Mouse (Mus musculus) heart, embryonic 13.5 days (tissue): ENCODE measurements around the gene Rbmx. TPM values are rescaled to one million over a fixed set of nuclear protein-coding genes. Genes with fewer than 3 reads are reported as not detected.

ENCODE experiments used
- ATAC-seq: fragments of 200-750 bp; cut with Nextera tagmentation; 2 replicates; pipeline ENCODE4 v1.8.0; 2017; ENCODE audit warnings: moderate TSS enrichment; ENCODE audit not compliant: insufficient number of reproducible peaks, low FRiP score, low TSS enrichment; ENCODE audit errors: extremely low read depth
- H3K27ac ChIP-seq: fragments of 300-500 bp; sonication (generic); replicated peaks from 2 replicates; pipeline ENCODE4 v1.5.1; 2015; ENCODE audit warnings: moderate library complexity, mild to moderate bottlenecking, inconsistent platforms
- H3K27me3 ChIP-seq: fragments of 300-500 bp; sonication (generic); replicated peaks from 2 replicates; pipeline ENCODE4 v1.6.1; 2015; ENCODE audit warnings: mild to moderate bottlenecking, inconsistent platforms
- H3K36me3 ChIP-seq: fragments of 300-500 bp; sonication (generic); 2 replicates; pipeline ENCODE4 v1.6.1; 2015; ENCODE audit warnings: mild to moderate bottlenecking, inconsistent platforms
- H3K4me1 ChIP-seq: fragments of 300-500 bp; sonication (generic); 2 replicates; pipeline ENCODE4 v1.6.1; 2015; ENCODE audit warnings: inconsistent platforms
- H3K4me2 ChIP-seq: fragments of 300-500 bp; sonication (generic); 2 replicates; pipeline ENCODE4 v1.6.1; 2015; ENCODE audit warnings: inconsistent platforms, mild to moderate bottlenecking, moderate library complexity
- H3K4me3 ChIP-seq: fragments of 300-500 bp; sonication (generic); 2 replicates; pipeline ENCODE4 v1.5.1; 2015; ENCODE audit warnings: moderate library complexity, mild to moderate bottlenecking, inconsistent platforms
- H3K9ac ChIP-seq: fragments of 300-500 bp; sonication (generic); 2 replicates; pipeline ENCODE4 v1.6.1; 2015; ENCODE audit warnings: inconsistent platforms, mild to moderate bottlenecking, moderate library complexity
- H3K9me3 ChIP-seq: fragments of 300-500 bp; sonication (generic); 2 replicates; pipeline ENCODE4 v1.6.1; 2016; ENCODE audit warnings: inconsistent platforms
- WGBS: fragments of 180-500 bp; shearing (Covaris S2); methylation state at CpG from one replicate; pipeline ENCODE4 v1.1.7; 2015; ENCODE audit warnings: mixed read lengths; 5-methylcytosine and 5-hydroxymethylcytosine counted together
- polyA plus RNA-seq: library from polyadenylated mRNA; unstranded; fragments of >200 nt; fragmentation: Nextera tagmentation; extraction: Ambion mirVana; gene quantifications from 2 replicates; pipeline ENCODE4 v1.2.1, GENCODE M21; 2015

Gene Rbmx
- 74.8 and 75.8 TPM in 2 replicates for polyA plus RNA-seq

GRCm38 (mm10) chrX:57392367-57393246 is at the start of gene Rbmx:
Gene Rbmx, minus strand, starts transcription at chrX:57393036.
- H3K27ac ChIP-seq, result peak within 1 kb of the TSS; percentile 95
- H3K4me1 ChIP-seq, result no peaks in the 10 kb centered on the region
- H3K36me3 ChIP-seq, result peaks cover 28% of the 10 kb centered on the region
- H3K27me3 ChIP-seq, result no peaks in the 10 kb centered on the region
- no peaks in the 10 kb centered on the region for H3K9me3 ChIP-seq
- peak within 1 kb of the TSS; percentile 64 for H3K4me3 ChIP-seq
- 15% methylated on average over 50 of the region's 50 CpGs for WGBS
- ATAC-seq, result peak; percentile 81
- peak within 1 kb of the TSS; percentile 85 for H3K9ac ChIP-seq
- H3K4me2 ChIP-seq, result peak within 1 kb of the TSS; percentile 68

- WGBS, result 76% methylated on average over 2 of the region's 2 CpGs
- no peaks in the 10 kb centered on the region for H3K4me1 ChIP-seq
- no peak overlapping the region for H3K9ac ChIP-seq
- no peak overlapping the region for H3K4me2 ChIP-seq
- H3K4me3 ChIP-seq, result no peak overlapping the region
- no peak for ATAC-seq
- H3K27me3 ChIP-seq, result no peaks in the 10 kb centered on the region
- no peak overlapping the region for H3K27ac ChIP-seq
- no peaks in the 10 kb centered on the region for H3K9me3 ChIP-seq
- no peaks in the 10 kb centered on the region for H3K36me3 ChIP-seq
Measured at GRCm38 (mm10) chrX:57433897-57434296, 41.1 kb upstream of the Rbmx start.

GRCm38 (mm10) chrX:57431610-57432009 is 38.8 kb upstream of the Rbmx start:
- Histone ChIP-seq H3K4me1 (no peaks in the 10 kb centered on the region), H3K9ac (no peak overlapping the region), H3K9me3 (no peaks in the 10 kb centered on the region), H3K27ac (no peak overlapping the region), H3K27me3 (no peaks in the 10 kb centered on the region), H3K4me3 (no peak overlapping the region), H3K4me2 (no peak overlapping the region), H3K36me3 (no peaks in the 10 kb centered on the region)
- 11% methylated on average over 2 of the region's 2 CpGs for WGBS
- no peak for ATAC-seq

DNA sequence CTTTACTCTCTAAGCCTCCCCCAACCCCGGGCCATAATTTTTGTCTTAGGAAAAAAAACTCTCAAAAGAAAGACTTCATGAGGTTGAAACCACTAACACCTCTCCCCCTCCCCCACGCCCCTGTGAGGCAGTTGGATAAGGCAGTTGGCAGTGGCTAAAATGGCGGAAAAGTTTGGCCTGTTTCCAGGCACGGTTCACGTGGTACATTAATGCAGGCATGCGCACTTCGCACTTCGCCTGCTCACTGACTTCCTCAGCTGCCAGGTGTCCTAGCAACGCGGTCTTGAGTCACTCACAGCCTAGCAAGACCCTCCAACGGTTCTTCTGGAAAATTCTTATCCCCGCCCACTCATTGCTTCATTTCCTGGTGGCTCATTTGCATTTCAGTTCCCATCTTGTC is 15.9 kb upstream of the Rbmx start, which contains the start of gene Gm364:
Gene Gm364, plus strand, starts transcription at position 386 of the 400 bp plus-strand sequence.
- WGBS, result 80% methylated on average over 12 of the region's 12 CpGs
- Histone ChIP-seq H3K27me3 (no peaks in the 10 kb centered on the region), H3K36me3 (no peaks in the 10 kb centered on the region), H3K4me2 (no peak within 1 kb of the TSS), H3K27ac (no peak within 1 kb of the TSS), H3K9ac (no peak within 1 kb of the TSS), H3K9me3 (no peaks in the 10 kb centered on the region), H3K4me1 (no peaks in the 10 kb centered on the region), H3K4me3 (no peak within 1 kb of the TSS)
- ATAC-seq, result no peak

GRCm38 (mm10) chrX:57403651-57404050 is 10.8 kb upstream of the Rbmx start:
- Histone ChIP-seq H3K9ac (no peak overlapping the region), H3K4me2 (no peak overlapping the region), H3K4me3 (no peak overlapping the region), H3K9me3 (no peaks in the 10 kb centered on the region), H3K4me1 (no peaks in the 10 kb centered on the region), H3K27me3 (no peaks in the 10 kb centered on the region), H3K36me3 (no peaks in the 10 kb centered on the region), H3K27ac (no peak overlapping the region)
- no peak for ATAC-seq

GRCm38 (mm10) chrX:57401388-57401787 is 8.6 kb upstream of the Rbmx start:
- ATAC-seq, result no peak
- Histone ChIP-seq H3K4me1 (no peaks in the 10 kb centered on the region), H3K4me3 (no peak overlapping the region), H3K36me3 (no peaks in the 10 kb centered on the region), H3K27ac (no peak overlapping the region), H3K4me2 (no peak overlapping the region), H3K9me3 (no peaks in the 10 kb centered on the region), H3K9ac (no peak overlapping the region), H3K27me3 (no peaks in the 10 kb centered on the region)
- WGBS, result 45% methylated on average over 1 of the region's 1 CpGs

- peak overlapping the region; percentile 68 for H3K4me2 ChIP-seq
- H3K4me1 ChIP-seq, result no peaks in the 10 kb centered on the region
- no peaks in the 10 kb centered on the region for H3K27me3 ChIP-seq
- peak overlapping the region; percentile 64 for H3K4me3 ChIP-seq
- H3K27ac ChIP-seq, result no peak overlapping the region
- 16% methylated on average over 7 of the region's 7 CpGs for WGBS
- ATAC-seq, result no peak
- peaks cover 20% of the 10 kb centered on the region for H3K36me3 ChIP-seq
- peak overlapping the region; percentile 64 for H3K9ac ChIP-seq
- H3K9me3 ChIP-seq, result no peaks in the 10 kb centered on the region
Measured at GRCm38 (mm10) chrX:57393412-57393811, 576 bp upstream of the Rbmx start.

GRCm38 (mm10) chrX:57380915-57381314 is 11.9 kb downstream of the Rbmx start:
- Histone ChIP-seq H3K9ac (no peak overlapping the region), H3K9me3 (no peaks in the 10 kb centered on the region), H3K4me2 (no peak overlapping the region), H3K27ac (no peak overlapping the region), H3K4me1 (no peaks in the 10 kb centered on the region), H3K36me3 (peaks cover 88% of the 10 kb centered on the region), H3K4me3 (no peak overlapping the region), H3K27me3 (no peaks in the 10 kb centered on the region)
- WGBS, result 76% methylated on average over 5 of the region's 5 CpGs
- ATAC-seq, result no peak

DNA sequence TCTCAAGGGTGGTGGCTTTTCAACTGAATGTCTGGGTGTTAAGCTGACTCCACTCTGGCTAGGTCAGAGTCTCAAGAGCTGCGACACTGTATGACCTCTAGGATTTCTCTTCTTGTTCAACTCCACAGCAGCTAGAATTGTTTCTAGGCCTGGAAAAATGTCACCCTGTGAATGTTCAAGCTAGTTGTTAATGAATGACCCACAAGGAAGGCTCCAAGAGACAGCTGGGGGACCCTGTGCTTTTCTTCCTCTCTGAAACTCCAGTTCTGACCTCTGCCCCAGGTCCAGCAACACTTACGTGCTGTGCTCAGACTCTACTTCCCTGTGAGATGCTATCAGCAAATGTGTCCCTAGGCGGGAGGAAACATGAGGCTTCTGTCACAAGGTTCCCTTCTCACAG is 14.3 kb downstream of the Rbmx start:
- Histone ChIP-seq H3K27me3 (no peaks in the 10 kb centered on the region), H3K36me3 (peaks cover 69% of the 10 kb centered on the region), H3K4me3 (no peak overlapping the region), H3K9ac (no peak overlapping the region), H3K4me1 (no peaks in the 10 kb centered on the region), H3K4me2 (no peak overlapping the region), H3K27ac (no peak overlapping the region), H3K9me3 (no peaks in the 10 kb centered on the region)
- no peak for ATAC-seq
- 64% methylated on average over 3 of the region's 3 CpGs for WGBS

GRCm38 (mm10) chrX:57377096-57377495 is 15.7 kb downstream of the Rbmx start:
- peaks cover 59% of the 10 kb centered on the region for H3K36me3 ChIP-seq
- H3K4me3 ChIP-seq, result no peak overlapping the region
- no peak for ATAC-seq
- 77% methylated on average over 3 of the region's 3 CpGs for WGBS
- H3K4me2 ChIP-seq, result no peak overlapping the region
- H3K9ac ChIP-seq, result no peak overlapping the region
- H3K27ac ChIP-seq, result no peak overlapping the region
- H3K27me3 ChIP-seq, result no peaks in the 10 kb centered on the region
- no peaks in the 10 kb centered on the region for H3K9me3 ChIP-seq
- H3K4me1 ChIP-seq, result no peaks in the 10 kb centered on the region

- WGBS, result 82% methylated on average over 2 of the region's 2 CpGs
- peaks cover 30% of the 10 kb centered on the region for H3K36me3 ChIP-seq
- H3K27ac ChIP-seq, result no peak overlapping the region
- H3K4me3 ChIP-seq, result no peak overlapping the region
- no peak for ATAC-seq
- no peaks in the 10 kb centered on the region for H3K9me3 ChIP-seq
- no peaks in the 10 kb centered on the region for H3K4me1 ChIP-seq
- H3K27me3 ChIP-seq, result no peaks in the 10 kb centered on the region
- no peak overlapping the region for H3K4me2 ChIP-seq
- no peak overlapping the region for H3K9ac ChIP-seq
Measured at GRCm38 (mm10) chrX:57374029-57374428, 18.8 kb downstream of the Rbmx start.

- Histone ChIP-seq H3K9me3 (no peaks in the 10 kb centered on the region), H3K9ac (no peak overlapping the region), H3K4me3 (no peak overlapping the region), H3K36me3 (peaks cover 26% of the 10 kb centered on the region), H3K27ac (no peak overlapping the region), H3K4me1 (no peaks in the 10 kb centered on the region), H3K4me2 (no peak overlapping the region), H3K27me3 (no peaks in the 10 kb centered on the region)
- no peak for ATAC-seq
- 76% methylated on average over 2 of the region's 2 CpGs for WGBS
Measured at GRCm38 (mm10) chrX:57373543-57373942, 19.3 kb downstream of the Rbmx start.
